Mouse (Mus musculus): ENCODE data around the gene Tox3.

Tox3 gene

DNA sequence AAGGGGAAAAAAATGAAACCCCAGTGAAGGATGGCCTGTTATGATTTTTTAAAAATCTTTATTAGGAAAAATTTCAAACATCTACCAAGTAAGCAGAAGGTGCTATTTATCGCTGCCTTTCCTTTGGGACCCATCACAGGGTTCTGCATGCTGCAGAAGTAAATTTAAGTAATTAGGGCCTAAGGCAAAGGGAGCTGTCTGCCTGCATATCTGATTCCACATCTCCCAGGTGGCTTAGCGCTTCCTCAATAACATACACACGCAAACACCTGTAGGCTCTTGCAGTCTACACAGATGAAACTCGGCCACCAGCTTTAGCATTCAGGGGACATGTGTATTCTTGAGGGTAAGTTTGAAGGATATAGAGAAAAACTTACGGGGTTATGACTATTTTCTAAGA, 104.2 kb downstream of the Tox3 start:
- no peak for DNase-seq (ENCODE audit: low spot score)

DNA sequence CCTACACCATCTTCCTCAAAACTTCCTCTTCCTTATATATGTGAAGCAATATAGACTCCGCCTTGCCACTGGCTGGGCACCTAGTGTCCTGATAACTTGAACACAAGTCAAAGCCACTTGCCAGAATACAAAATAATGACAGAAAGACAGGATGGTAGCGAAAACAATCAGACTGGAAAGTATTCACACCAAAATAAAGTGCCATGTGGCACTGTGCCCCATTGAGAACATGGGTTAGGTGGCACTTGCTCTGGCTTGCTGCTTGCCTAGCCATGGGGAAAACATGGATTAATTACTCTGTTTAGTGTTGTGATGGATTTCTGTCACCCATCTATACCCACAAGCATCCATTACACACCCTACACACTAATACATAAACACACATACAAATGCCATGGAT, 105.8 kb downstream of the Tox3 start:
- DNase-seq (ENCODE audit: low spot score), result no peak

DNA sequence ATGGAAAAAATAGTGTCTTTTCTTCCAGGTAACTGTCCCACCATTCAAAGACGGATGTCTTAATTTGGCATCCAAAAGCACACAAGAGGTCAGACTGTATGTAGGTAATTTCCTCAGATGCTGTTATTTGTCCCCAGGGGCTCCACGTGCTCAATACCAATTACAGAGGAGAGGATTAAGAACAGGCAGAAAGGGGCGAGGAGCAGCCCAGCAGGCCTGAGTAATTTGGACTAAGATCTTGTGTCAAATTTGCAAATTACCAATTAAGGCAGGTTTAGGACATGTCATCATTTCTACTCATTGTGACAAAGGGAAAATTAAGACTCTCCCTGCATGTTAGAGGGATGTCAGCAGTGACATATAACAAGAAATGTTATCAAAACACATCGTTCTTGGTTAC, 106.7 kb downstream of the Tox3 start:
- no peak for DNase-seq (ENCODE audit: low spot score)

DNA sequence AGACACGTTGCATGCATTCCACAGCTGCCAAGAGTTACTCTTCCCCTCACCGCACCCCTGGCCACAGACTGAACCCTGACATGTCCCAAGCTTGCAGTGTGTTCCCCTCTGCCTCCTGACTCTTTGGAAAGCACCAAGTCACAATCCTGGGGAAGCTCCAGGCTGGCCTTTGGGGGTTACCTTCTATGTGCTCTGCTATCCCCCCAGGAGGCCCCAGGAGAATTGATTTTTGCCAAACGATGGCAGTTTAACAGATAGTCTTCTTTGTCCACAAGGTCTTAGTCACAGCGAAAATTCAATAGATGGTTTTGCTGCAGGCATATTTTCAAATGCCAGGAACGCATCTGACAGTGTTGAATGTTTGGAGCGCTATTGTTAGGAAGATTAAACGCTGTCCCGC, 115.6 kb downstream of the Tox3 start:
- no peak for DNase-seq (ENCODE audit: low spot score)

DNA sequence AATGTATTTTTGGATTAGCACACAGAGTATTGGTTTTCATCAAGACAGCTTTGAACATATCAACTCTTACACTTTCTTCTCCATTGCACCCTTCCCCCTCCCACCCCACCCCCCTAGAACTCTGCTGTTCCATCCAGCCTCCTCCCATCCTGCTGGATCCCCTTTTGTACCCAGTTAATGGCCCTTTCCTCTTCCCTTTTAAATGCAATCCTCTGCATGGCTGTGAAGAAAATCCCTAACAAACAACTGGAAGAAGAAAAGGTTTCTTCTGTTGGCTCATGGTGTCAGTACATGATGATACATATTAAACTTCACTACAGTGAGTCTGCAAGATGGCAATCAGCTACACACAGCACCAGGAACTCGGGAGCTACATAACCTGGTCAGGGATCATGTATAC, 124.0 kb downstream of the Tox3 start:
- no peak for DNase-seq (ENCODE audit: low spot score)

DNA sequence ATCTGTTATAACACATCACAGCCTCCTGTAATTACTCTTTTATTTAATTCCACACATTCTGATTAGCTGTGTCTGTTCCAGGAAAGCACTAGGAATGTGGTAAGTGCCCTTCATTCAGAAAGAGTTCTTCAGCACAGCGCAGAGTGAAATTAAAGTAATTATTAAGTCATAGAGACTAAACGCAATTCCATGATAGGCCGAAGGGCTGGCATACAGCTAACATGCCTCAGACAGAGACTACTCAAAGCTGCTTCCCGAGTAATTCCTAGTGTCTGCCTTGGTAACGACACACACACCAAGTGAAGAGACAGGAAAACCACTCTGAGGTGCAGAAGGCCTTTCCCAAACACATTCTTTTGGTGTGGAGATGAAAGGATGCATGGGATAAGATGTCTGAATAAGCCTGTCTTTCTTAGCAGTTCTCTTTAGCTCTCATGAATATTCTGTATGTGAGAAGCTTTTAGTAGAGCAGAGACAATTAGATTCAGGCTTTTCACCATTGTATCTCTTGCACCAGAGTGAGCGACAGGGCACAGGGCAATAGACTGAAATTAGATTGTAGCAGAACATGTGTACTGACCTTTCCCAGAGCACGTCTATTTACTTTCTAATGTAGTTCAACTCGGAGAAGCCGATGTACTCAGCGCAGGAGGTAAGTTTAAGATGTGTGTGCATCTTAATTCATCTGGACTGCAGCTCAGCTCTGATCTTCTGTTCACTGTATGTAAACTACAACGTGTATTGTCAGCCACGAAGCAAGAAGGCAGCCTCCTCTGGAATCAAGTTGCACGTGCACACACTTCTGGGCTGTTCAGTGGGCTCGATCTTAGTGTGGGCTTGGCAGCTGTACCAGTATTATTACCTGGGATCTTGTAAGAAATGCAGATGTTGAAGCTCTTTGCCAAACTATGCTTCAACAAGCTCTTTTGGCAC, 138.8 kb downstream of the Tox3 start:
- DNase-seq (ENCODE audit: low spot score), result no peak

Measured in layer of hippocampus, adult 11-12 months (tissue).